Mouse (Mus musculus): ENCODE results near the gene Ppme1.

Gene Ppme1

DNA sequence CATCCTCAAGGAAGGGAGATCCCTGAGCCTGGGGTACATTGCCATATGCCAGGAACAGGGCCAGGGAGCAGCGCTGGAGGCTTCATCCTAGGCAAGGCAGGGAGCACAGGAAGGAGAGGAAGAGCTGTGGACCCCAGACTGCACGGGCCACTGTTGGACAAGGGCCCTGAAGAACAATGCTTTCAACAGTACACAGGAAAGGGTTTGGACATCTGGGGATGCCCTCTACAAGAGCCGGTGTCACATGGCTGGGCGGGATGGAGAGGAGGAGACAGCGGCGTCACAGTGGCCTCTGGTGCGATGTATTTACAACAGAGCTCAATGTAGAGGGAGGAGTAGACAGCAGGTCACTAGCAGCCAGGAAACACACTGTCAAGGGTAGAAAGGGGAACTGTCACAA lies 44.6 kb downstream of the Ppme1 start:
- DNase-seq (ENCODE audit: low spot score), result no peak

DNA sequence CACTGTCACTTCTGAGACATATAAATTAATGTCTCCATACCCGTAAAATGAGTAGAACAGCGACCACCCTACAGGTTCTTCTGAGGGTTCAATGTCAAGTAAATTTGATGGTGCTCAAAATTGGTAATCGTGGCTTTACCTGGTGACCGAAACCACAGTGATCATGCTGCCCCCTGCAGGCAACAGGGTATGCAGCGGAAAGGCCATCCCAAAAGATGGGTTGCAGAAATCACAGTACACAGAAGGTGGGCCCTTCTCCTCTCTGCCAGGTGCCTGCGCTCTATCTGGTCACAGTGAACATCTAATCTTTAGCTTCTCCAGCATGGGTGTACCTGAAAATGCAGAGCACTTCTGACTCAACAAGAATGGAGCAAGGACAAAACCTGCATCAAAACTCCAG lies 46.6 kb downstream of the Ppme1 start:
- peak; percentile 40 for DNase-seq (ENCODE audit: low spot score)

DNA sequence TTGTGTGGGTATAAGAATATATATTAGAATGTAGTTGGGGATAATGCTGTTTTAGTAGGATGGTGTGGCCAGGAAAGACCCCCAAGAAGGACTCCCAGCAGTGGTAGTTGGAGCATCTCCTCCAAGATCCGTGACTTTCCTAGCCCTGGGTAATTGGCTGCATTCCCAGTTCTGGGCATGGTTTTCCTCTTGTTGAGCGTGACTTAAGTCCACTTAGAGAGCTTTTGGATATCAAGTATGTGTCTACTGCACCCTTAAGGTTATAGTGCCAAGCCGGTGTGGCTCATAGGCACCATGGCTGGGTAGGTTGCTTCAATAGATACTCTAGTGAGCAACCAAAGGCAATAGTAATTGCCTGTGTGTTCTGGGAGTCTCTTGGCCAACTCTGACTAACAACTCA lies 48.4 kb downstream of the Ppme1 start:
- DNase-seq (ENCODE audit: low spot score), result peak; percentile 17

DNA sequence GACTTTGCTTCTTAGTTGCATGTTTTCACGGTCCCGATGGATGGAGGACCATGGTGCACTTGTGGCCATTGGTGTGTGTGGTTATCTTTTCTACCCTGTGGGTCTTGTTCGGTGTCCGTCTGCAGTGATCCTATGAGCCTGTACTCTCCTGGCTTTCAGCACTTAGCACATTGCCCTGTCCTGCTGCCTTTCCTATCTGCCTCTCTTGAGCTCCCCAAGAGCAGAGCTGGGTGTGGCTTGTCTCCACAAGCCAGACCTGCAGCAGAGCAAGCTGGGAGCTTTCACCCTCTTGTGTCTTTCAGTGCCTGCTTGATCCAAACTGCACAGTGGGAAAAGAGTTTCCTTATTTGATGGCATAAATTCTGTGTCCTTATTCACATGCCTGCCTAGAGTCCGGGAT lies 54.6 kb downstream of the Ppme1 start:
- DNase-seq (ENCODE audit: low spot score), result no peak

DNA sequence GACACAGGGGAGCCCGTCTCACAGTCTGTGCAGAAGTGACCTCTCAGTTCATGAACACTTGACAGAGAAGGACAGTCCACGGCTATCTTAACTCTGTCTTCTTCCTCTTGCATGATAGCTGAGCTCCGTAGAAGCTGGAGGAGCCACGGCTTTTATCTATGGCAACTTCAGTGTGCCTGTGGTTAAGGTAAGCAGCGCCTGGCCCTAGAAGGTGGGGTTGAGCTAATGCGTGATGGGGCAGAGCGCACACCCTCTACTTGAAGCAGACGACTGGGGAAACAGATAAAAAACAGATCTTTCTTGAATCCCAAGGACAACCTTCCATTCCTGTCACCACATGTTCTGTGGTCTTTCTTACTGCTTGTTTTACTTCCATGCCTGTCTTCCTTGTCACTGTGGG lies 55.2 kb downstream of the Ppme1 start:
- no peak for DNase-seq (ENCODE audit: low spot score)

DNA sequence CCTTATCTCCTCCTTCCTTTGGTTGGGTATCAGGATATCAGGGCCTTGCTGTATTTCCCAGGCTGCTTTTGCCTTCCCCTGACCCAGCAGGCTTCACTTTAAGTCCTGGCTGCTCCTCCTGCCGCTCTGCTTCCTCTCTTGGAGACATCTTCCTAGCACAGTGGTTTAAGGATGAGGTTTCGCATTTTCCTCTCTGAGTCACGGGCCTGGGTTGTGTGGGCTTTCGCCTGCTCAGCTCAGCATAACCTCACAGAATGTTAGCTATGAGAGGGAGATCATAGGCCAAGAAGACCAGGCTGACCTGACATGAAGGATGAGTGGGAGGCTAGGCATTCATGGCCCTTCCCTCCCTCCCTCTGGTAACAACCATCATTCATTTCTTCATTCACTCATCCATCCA lies 59.4 kb downstream of the Ppme1 start:
- no peak for DNase-seq (ENCODE audit: low spot score)

DNA sequence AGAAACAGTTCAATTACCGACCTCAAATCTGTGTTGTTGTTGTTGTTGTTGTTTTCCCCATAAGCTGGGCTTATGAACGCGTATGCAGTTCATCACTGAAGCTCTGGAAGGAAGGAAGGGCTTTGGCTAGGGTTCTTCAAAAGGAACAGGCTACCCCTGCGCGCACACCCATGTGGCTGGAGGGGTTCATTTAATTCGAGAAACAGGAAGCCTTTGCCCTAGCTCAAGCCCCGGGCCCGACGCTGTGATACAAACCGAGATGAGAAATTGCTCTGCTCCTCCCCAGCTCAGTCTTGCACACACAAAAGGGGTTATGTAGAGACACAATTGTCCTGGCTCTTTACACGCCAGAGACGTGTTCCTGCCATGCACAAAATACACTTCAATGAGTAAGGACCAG lies 61.8 kb downstream of the Ppme1 start:
- DNase-seq (ENCODE audit: low spot score), result no peak

DNA sequence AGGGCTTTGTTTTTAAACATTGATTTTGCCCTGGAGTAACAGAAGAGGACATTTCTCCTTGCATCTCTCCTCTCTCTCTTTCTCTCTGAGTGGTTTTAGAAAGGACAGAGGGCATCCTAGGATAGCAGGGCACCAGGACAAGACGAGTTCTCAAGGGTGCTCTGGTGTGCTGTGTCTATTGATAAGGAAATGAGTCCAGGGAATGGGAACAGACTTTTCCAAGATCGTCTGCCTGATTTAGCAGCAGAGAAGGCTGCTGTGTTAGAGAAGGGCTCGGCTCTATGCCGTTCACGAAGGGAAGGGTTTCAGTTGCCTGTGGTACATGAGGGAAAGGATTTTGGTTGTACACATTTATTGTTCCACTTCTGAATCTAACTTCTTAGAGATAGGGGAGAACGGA lies 62.4 kb downstream of the Ppme1 start:
- peak; percentile 29 for DNase-seq (ENCODE audit: low spot score)

DNA sequence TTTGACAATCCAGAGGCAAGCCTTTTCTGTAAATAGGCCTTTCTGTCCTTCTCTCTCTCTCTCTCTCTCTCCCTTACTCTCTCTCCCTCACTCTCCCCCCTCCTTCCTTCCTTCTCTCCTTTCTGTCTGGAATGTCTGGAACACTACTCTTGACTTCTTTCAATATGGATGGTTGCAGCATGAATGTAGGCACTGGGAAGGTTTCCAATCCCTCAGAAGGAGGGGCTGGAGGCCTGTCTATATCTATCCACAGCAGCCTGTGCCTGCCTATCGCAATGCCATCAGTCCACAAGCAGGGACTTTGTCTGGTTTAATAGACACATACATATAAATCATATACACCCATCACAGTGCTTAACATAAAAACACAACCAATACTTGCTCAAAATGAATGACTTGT lies 62.9 kb downstream of the Ppme1 start:
- DNase-seq (ENCODE audit: low spot score), result peak; percentile 42

DNA sequence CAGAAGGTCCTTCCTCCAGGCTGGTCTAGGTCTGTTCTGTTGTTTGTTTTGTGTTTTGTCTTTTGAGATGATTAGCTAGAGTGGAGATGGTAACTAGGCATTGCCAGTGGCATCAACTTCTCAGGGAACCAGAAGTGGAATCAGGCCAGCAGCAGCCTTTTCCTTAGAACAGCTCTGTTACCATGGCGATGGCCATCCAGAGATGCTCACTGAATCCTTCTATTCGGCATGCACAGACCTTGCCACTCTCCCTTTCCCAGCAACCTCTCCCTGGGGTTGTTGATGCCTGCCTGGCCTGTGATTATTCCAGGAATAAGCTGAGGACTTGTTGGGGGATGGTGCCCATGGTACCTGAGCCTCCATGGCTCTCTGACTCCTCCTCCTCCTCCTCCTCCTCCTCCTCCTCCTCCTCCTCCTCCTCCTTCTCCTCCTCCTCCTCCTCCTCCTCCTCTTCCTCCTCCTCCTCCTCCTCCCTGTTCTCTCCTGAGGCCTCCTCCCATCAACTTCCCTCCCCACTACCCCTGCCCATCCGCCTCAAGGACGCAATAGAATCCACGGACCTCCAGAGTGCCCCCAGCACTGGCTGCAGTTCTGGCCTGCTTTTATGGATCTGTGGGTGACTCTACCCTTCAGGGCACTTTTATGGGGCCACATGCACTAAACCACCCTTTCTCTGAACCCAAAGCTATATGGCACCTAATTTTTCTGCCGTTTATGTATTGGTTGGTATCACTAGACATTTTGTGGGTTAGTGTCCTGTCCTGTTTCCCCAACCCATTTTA lies 64.0 kb downstream of the Ppme1 start:
- DNase-seq (ENCODE audit: low spot score), result peak; percentile 42

DNA sequence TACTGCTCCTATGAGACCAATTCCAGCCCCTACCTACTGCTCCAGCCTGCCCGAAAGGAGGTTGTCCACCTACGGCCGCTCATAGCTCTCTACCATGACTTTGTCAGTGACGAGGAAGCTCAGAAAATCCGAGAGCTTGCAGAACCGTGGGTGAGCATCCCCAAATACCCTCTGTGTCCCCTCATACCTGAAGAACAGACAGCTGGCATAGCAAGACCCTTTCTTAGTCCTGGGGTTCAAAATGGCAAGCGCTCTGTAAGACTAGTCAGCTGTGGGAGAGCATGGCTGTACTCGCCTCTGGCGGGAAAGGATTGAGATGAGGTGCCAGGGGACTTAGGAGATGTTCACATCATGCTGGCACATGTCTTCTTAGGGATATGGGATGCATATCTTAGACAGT lies 66.2 kb downstream of the Ppme1 start:
- no peak for DNase-seq (ENCODE audit: low spot score)

DNA sequence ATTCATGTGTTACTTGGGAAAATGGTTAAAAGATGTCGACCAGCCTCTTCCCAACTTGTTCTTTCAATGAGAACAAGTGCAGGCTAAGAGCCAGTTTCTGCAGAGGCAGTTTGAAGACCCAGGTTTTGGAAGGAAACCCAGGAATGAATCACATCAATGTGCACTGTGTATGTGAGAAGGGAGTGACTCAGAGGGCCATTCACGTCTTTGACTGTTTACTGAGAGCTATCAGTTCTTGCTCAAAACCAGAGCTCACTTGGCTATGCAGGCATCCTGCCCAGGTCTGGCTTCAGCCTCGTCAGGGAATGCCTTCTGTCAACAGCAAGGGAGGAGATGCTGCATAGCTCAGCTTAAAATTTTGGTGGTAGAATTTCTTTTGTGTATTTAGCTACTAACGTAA lies 69.8 kb downstream of the Ppme1 start:
- peak; percentile 65 for DNase-seq (ENCODE audit: low spot score)

DNA sequence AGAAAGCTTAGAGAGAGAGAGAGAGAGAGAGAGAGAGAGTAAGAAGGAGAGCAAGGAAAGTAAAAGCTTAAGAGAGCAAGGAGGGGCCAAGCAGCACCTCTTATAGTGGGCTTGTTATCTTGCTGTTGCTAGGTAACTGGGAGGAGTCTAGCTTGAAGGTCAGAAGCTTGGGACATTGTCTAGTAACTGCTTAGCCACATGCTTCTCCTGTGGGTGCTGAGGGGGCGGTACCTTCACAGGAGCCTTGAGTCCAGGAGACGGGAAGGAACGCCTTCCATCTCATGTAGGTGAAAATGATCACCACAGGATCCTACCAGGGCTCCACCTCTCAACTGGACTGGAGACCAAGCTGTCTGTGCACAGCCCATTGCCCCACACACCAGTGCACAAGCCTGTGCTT lies 70.7 kb downstream of the Ppme1 start:
- no peak for DNase-seq (ENCODE audit: low spot score)

DNA sequence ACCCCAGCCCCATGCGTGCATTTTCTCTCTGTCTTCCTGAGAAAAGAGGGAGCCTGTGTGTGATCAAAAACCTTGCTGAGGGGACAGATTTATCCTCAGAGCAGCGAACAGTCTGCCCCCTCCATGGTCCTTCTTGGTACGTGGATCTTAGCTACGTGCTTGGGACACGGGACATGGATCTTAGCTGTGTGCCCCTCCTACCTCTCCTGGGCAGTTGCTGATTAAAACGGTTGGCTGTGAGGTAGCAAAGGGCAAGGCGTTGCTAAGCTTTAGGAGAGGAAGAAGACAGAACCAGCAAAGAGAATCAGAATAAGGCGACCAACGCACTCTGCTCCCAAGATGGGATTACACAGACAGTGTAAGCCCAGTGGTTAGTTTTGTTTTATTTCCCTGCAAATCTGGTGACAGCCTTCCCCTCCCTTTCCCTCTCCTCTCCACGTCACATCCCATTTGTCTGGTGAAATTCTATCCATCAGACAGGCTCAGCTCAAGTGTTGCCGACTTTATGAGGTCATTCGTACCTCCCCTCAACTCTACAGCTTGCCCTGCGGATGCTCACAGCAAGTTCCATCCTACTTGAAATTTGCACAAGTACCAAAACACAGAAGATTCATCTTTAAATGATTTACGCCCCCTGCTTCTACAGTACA lies 73.1 kb downstream of the Ppme1 start:
- no peak for DNase-seq (ENCODE audit: low spot score)

DNA sequence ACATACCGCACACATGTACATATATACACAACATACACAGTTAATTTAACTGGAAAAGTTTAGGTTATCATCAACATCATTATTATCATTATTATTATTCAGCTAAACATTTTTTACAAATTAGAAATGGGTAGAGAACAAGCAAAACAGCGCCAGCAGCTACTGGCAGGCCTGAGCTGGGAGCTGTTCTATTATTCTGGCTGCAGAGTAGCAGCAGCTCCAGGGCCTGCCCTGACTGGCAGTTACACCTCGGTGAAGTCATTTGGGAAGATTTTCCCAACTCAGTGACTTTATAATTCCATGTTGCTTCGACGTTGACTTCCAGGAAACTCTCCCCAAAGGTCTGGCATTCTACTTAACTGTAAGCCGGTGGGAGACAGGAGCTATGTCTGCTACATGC lies 75.4 kb downstream of the Ppme1 start:
- DNase-seq (ENCODE audit: low spot score), result no peak

DNA sequence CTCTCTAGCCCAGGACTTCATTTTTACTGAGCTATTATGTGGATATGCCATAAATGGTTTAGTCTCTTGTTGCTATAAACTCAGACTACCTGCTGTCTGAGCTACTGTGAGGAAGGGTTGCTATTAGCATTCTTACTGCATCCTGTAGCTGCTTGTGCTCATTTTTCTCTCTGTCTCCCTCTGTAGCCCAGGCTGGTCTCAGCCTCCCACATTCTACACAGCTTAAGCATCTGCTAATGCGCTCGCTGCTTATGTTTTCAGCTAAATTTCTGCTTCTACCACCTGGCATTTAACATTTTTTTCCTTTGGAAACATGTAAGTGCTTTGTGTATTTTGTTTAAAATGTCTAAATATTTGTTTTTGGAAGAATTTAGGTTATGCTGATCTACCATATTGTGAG lies 76.4 kb downstream of the Ppme1 start:
- no peak for DNase-seq (ENCODE audit: low spot score)

DNA sequence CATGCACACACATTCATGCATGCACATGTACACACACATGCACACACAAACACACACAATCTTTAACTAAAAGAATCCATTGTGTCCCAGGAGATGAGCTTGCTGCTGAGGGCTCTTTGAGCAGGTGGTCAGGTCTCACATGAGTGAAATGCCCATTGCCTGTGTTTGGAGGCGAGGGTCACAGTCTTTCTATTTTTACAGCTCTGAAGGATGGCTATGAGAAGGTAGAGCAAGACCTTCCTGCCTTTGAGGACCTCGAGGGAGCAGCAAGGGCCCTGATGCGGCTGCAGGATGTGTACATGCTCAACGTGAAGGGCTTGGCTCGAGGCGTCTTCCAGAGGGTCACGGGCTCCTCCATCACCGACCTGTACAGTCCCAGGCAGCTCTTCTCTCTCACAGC lies 78.6 kb downstream of the Ppme1 start:
- no peak for DNase-seq (ENCODE audit: low spot score)

DNA sequence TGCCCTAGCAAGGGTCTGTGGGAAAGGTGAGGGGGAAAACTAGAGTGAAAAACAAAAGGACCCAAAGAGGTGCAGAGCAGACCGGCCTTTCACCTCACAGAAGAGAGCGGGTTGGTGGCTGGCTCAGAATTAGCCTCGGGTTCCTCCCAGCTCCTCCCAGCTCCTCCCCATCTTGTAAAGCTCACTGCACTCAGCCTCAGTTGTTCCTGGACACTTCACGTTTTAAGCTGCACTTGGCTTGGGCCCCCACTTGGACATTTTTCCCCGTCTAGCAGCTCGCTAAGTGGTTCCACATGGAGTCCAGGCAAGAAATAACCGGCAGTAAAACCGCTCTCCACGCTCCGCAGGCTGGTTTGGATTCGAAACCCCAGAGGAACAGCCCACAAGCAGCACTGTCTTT lies 83.5 kb downstream of the Ppme1 start:
- DNase-seq (ENCODE audit: low spot score), result no peak

DNA sequence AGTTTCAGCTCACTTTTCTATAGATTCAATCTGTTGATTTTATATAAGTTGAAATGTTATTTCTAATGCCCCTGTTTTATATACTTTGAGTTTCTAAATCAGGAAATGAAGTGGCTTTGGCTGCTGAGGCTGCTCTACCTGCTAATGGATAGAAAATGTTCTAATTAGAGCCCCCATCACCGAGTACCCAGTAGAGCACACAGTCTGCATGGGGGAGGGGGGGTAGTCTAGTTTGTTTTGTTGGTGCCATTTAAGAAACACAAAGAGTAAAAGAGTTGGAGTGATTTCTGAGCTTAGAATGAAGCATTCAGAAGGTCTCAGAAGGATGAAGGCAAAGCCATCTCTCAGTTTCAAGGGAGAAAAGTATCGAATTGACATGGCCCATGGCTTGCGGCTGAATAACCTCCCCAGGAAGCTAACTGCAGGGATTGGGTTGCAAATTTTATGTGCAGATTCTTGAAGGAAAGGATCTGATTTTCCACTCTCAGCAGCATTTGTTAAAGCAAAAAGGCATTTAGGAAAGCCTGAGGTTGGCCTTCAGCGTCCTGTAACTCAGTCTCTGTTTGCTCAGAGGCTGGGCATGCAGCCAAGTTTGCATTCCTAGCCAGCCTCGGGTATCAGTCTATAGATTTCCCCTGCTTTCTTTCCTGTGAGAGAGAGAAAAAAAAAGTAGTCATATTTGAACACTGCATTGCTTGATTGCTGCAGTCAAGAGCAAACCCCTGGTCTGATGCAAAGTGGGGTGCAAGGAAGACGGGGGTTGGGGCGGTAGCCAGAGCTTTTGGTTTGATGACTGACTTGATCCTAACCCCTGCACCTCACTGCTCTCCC lies 84.1 kb downstream of the Ppme1 start:
- DNase-seq (ENCODE audit: low spot score), result peak; percentile 64

DNA sequence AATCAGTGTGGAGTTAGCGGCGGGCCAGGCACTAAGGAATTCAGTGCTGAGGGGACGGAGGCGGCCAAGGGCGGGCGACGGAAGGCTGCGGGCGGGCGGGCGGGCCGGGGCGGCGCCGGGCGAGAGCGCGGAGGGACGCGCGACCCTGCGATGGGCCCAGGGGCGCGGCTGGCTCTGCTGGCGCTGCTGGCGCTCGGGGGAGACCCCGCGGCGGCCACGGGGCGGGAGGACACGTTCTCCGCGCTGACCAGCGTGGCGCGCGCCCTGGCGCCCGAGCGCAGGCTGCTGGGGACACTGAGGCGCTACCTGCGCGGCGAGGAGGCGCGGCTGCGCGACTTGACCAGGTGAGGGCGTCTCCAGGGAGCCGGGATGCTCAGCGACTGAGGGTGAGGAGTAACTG lies 86.7 kb downstream of the Ppme1 start, which contains the start of gene P4ha3:
P4ha3 (plus strand) TSS at position 138 of the 400 bp plus-strand sequence.
- no peak for DNase-seq (ENCODE audit: low spot score)

DNA sequence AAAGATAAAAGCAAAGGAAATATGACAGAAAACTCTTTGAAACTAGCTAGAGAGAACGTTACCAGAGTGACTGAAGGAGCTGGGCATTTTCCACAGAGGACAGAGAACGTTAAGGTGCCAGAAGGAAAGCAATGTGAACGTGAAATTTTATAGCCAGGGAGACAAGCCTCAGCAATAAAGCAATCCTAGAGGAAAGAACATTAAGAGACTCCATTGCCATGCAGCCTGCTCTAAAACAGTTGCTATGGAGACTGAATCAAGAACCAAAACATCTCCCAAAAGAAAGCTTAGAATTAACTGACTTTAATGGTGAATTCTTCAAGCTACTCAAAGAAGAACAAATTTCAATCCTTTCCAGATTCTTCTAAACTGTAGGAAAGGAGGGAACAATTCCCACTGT lies 88.8 kb downstream of the Ppme1 start:
- DNase-seq (ENCODE audit: low spot score), result no peak

DNA sequence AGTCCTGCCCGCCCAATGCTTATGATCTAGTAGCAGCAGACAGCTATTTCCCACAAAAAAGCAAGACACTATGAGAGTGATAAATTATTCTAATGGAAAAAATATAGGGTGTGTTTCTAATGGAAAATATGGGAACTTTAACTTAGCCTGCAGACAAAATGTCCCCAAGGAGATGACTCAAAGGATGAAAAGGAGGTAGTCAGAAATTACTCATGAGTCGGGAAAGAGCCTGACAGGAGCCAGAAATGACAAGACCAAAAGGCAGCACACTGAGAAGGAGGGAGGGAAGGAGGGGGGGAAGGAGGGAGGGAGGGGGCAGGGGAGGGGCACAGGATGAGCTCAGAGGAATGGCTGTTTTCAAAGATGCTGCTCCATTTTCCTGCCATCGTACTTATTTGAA lies 90.5 kb downstream of the Ppme1 start:
- peak; percentile 62 for DNase-seq (ENCODE audit: low spot score)

DNA sequence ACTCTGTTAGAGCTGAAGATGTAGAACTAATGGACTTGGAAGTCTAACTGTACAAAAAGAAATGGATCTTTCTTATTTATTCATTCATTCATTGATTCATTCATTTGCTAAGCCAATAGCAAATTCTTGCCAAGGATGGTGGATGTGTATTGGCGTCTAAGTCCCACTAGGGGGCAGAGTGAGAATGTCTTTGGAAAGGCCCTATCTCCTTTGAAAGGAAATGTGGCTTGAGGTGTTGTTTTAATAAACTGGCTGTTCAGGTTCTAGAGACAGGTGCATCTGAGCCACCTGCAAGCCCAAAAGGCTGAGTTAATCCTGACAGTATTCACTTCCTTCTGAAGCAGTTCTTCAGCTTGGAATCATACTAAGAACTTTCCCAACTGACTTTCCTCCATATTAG lies 92.3 kb downstream of the Ppme1 start:
- DNase-seq (ENCODE audit: low spot score), result peak; percentile 67

Measured in MN1 (cell line).